Mouse (Mus musculus) lung, embryonic 14.5 days (tissue): ENCODE results near the gene Cachd1. TPM values are rescaled to one million over a fixed set of nuclear protein-coding genes. Genes with fewer than 3 reads are reported as not detected.

Source experiments
- ATAC-seq: fragments of 200-750 bp; cut with Nextera tagmentation; 2 replicates; pipeline ENCODE4 v1.8.0; 2017; ENCODE audit warnings: mild to moderate bottlenecking, moderate TSS enrichment, moderate library complexity; ENCODE audit not compliant: insufficient read depth
- DNase-seq: peaks from one replicate; pipeline ENCODE4 v3.0.0-alpha.2; 2015
- H3K27ac ChIP-seq: fragments of 300-500 bp; sonication (generic); 2 replicates; pipeline ENCODE4 v1.5.1; 2014; ENCODE audit warnings: low read depth, mild to moderate bottlenecking, moderate library complexity
- H3K27me3 ChIP-seq: fragments of 300-500 bp; sonication (generic); 2 replicates; pipeline ENCODE4 v1.6.1; 2014; ENCODE audit warnings: low read length, control low read depth; ENCODE audit not compliant: insufficient read depth
- H3K36me3 ChIP-seq: fragments of 300-500 bp; sonication (generic); 2 replicates; pipeline ENCODE4 v1.6.1; 2014; ENCODE audit warnings: control low read depth; ENCODE audit not compliant: insufficient read depth
- H3K4me1 ChIP-seq: fragments of 300-500 bp; sonication (generic); 2 replicates; pipeline ENCODE4 v1.6.1; 2014; ENCODE audit warnings: antibody characterized with exemption, control low read depth; ENCODE audit not compliant: insufficient read depth
- H3K4me2 ChIP-seq: fragments of 300-500 bp; sonication (generic); 2 replicates; pipeline ENCODE4 v1.6.1; 2014; ENCODE audit warnings: mild to moderate bottlenecking
- H3K4me3 ChIP-seq: fragments of 300-500 bp; sonication (generic); 2 replicates; pipeline ENCODE4 v1.5.1; 2014; ENCODE audit warnings: low read depth, low read length
- H3K9ac ChIP-seq: fragments of 300-500 bp; sonication (generic); 2 replicates; pipeline ENCODE4 v1.6.1; 2014
- H3K9me3 ChIP-seq: fragments of 300-500 bp; sonication (generic); 2 replicates; pipeline ENCODE4 v1.6.1; 2016; ENCODE audit warnings: low read depth, low read length, control low read depth
- CTCF ChIP-seq: IDR thresholded peaks from 2 replicates; pipeline ENCODE4 v1.5.1; 2016; ENCODE audit warnings: antibody characterized with exemption, low read depth
- WGBS: fragments of 180-500 bp; shearing (Covaris S2); extraction: QIAGEN DNeasy Blood & Tissue Kit; methylation state at CpG from one replicate; pipeline ENCODE4 v1.1.7; 2014; 5-methylcytosine and 5-hydroxymethylcytosine counted together
- polyA plus RNA-seq: library from polyadenylated mRNA; unstranded; fragments of >200 nt; fragmentation: Nextera tagmentation; extraction: Ambion mirVana; gene quantifications from 2 replicates; pipeline ENCODE4 v1.2.1, GENCODE M21; 2014

The Cachd1 gene
- polyA plus RNA-seq, 1 experiment from 2014 or later = 27.9 TPM

- Histone ChIP-seq H3K9me3 (no peaks in the 10 kb centered on the region), H3K27me3 (no peaks in the 10 kb centered on the region), H3K4me2 (peak overlapping the region; percentile 45), H3K27ac (no peak overlapping the region), H3K4me3 (no peak overlapping the region), H3K9ac (no peak overlapping the region), H3K36me3 (no peaks in the 10 kb centered on the region), H3K4me1 (peaks cover 3% of the 10 kb centered on the region; the same call in 1 of the 2 replicates)
- peak; percentile 62 for DNase-seq
- peak; percentile 81 for ATAC-seq
- no peak for TF ChIP-seq CTCF
- 29% methylated on average over 8 of the region's 8 CpGs for WGBS
Measured at GRCm38 (mm10) chr4:100811802-100812510, 35.5 kb downstream of the Cachd1 start.

GRCm38 (mm10) chr4:100813767-100814461 is 37.4 kb downstream of the Cachd1 start:
- Histone ChIP-seq H3K9ac (no peak overlapping the region), H3K27me3 (no peaks in the 10 kb centered on the region), H3K4me3 (no peak overlapping the region), H3K36me3 (no peaks in the 10 kb centered on the region), H3K4me1 (peaks cover 3% of the 10 kb centered on the region; the same call in 1 of the 2 replicates), H3K9me3 (no peaks in the 10 kb centered on the region), H3K27ac (no peak overlapping the region), H3K4me2 (no peak overlapping the region)
- DNase-seq = no peak
- WGBS = 78% methylated on average over 2 of the region's 2 CpGs
- no peak for ATAC-seq
- TF ChIP-seq CTCF = no peak

GRCm38 (mm10) chr4:100819238-100819637 is 42.8 kb downstream of the Cachd1 start:
- Histone ChIP-seq H3K4me1 (0 out of 2 replicates have a peak, but pooled peaks cover 2% of the 10 kb centered on the region), H3K4me3 (no peak overlapping the region), H3K9ac (no peak overlapping the region), H3K27ac (no peak overlapping the region), H3K36me3 (no peaks in the 10 kb centered on the region), H3K9me3 (no peaks in the 10 kb centered on the region), H3K4me2 (no peak overlapping the region), H3K27me3 (no peaks in the 10 kb centered on the region)
- no peak for ATAC-seq
- DNase-seq = no peak
- WGBS = 95% methylated on average over 3 of the region's 3 CpGs
- no peak for TF ChIP-seq CTCF

GRCm38 (mm10) chr4:100822526-100822925 is 46.1 kb downstream of the Cachd1 start:
- H3K9ac ChIP-seq = no peak overlapping the region
- H3K27ac ChIP-seq = peak overlapping the region; percentile 27; the same call in 1 of the 2 replicates
- DNase-seq = peak; percentile 52
- H3K9me3 ChIP-seq = no peaks in the 10 kb centered on the region
- no peak for TF ChIP-seq CTCF
- peaks cover 8% of the 10 kb centered on the region; the same call in 1 of the 2 replicates for H3K4me1 ChIP-seq
- no peak for ATAC-seq
- 50% methylated on average over 7 of the region's 7 CpGs for WGBS
- no peak overlapping the region for H3K4me2 ChIP-seq
- no peaks in the 10 kb centered on the region for H3K27me3 ChIP-seq
- H3K4me3 ChIP-seq = no peak overlapping the region
- no peaks in the 10 kb centered on the region for H3K36me3 ChIP-seq

GRCm38 (mm10) chr4:100827374-100827773 is 50.9 kb downstream of the Cachd1 start:
- no peak overlapping the region for H3K4me2 ChIP-seq
- H3K27me3 ChIP-seq = no peaks in the 10 kb centered on the region
- H3K4me3 ChIP-seq = no peak overlapping the region
- no peak overlapping the region for H3K27ac ChIP-seq
- H3K4me1 ChIP-seq = peaks cover 8% of the 10 kb centered on the region; the same call in 1 of the 2 replicates
- ATAC-seq = no peak
- no peak overlapping the region for H3K9ac ChIP-seq
- WGBS = 15% methylated on average over 5 of the region's 5 CpGs
- DNase-seq = no peak
- TF ChIP-seq CTCF = no peak
- H3K36me3 ChIP-seq = no peaks in the 10 kb centered on the region
- no peaks in the 10 kb centered on the region for H3K9me3 ChIP-seq

- no peak overlapping the region for H3K4me2 ChIP-seq
- 7% methylated on average over 10 of the region's 10 CpGs for WGBS
- no peaks in the 10 kb centered on the region for H3K9me3 ChIP-seq
- H3K27me3 ChIP-seq = no peaks in the 10 kb centered on the region
- no peak for TF ChIP-seq CTCF
- H3K4me1 ChIP-seq = peaks cover 8% of the 10 kb centered on the region; the same call in 1 of the 2 replicates
- H3K27ac ChIP-seq = 0 out of 2 replicates have a peak overlapping the region, but pooled peaks have one; percentile 14
- no peak overlapping the region for H3K9ac ChIP-seq
- DNase-seq = peak; percentile 80
- no peaks in the 10 kb centered on the region for H3K36me3 ChIP-seq
- no peak overlapping the region for H3K4me3 ChIP-seq
- ATAC-seq = peak; percentile 65
Measured at GRCm38 (mm10) chr4:100828737-100829136, 52.3 kb downstream of the Cachd1 start.

GRCm38 (mm10) chr4:100837205-100837604 is 60.7 kb downstream of the Cachd1 start:
- peak; percentile 66 for DNase-seq
- Histone ChIP-seq H3K4me1 (no peaks in the 10 kb centered on the region; the same call in 1 of the 2 replicates), H3K4me2 (no peak overlapping the region), H3K4me3 (no peak overlapping the region), H3K9ac (no peak overlapping the region), H3K27ac (no peak overlapping the region), H3K36me3 (no peaks in the 10 kb centered on the region), H3K27me3 (no peaks in the 10 kb centered on the region), H3K9me3 (no peaks in the 10 kb centered on the region)
- peak; percentile 66; the same call in 1 of the 2 replicates for ATAC-seq
- no peak for TF ChIP-seq CTCF
- 32% methylated on average over 6 of the region's 6 CpGs for WGBS
